Mouse (Mus musculus) adrenal gland, postnatal 4 days (tissue): Measurements from ENCODE around the gene Tenm3. TPM values are rescaled to one million over a fixed set of nuclear protein-coding genes. Genes with fewer than 3 reads are reported as not detected.

Experiments
- DNase-seq, 2 experiments: peaks; one replicate each; pipeline ENCODE4 v3.0.0; 2021 to 2022; ENCODE audit warnings: low spot score in 2 of 2, mixed read lengths in 2 of 2
- total RNA-seq, 2 experiments: library from RNA; stranded (reverse); gene quantifications; 2 replicates each; pipeline ENCODE4 v1.2.3; 2021

Gene Tenm3
- total RNA-seq, 2 experiments from 2014 or later: 34.8 to 38.3 TPM

DNA sequence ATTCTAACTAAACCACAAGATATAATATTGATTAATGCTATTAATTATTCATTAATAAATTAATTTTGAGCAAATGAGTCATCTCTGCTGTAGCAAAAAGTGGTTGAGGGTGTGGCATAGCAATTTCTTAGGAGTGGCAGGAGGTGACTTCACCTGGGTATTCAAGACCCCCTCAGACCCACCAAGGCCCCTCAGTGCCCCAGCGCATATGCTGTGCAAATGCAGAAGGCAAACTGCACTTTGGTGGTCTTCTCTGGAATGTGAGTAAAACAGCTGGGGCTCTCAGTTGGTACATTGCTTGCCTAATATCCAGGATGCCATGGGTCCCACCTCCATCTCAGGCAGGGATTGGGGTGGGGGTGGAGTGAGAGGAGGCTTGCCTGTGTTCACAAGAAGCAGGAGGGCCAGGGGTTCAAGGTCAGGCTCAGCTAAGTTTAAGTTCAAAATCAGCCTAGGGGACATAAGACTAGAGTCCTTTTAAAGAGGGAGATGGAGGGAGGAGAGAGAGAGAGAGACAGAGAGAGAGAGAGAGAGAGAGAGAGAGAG, 31.5 kb downstream of the Tenm3 start:
- DNase-seq: no peak

DNA sequence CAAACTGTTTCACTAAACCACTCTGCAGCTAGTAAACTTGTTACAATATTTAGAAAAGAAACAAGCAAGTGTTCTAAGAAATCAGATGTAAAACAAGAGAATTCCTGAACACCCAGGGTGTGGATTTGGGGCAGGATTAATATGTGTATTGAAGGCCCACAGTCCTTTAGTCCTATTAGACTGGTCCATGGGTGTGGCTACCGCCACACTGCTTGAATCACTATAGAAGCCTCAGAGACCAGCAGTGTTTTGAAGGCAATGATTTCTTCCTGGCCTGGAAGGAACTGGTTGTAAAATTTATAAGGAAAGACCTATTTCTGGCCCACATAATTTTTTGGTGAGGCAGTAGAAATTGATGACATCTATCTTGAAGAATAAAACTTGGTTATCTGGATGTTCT, 33.1 kb downstream of the Tenm3 start:
- no peak for DNase-seq

DNA sequence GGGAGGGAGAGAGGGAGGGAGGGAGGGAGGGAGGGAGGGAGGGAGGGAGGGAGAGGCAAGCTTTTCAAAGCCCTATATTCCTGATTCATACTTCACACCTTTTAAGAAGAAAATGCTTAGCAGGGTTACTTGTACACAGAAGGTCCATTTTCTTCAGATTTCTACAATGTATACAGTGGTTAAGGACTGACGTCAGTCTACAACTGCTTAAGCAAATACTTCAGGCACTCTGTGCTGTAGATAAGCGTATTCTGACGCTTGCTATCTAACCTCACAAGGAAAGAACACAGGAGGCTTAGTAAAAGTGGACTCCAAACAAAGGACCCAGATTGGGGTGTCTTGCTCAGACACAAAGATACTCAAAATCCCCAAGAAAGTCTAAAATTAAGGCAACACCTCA, 34.6 kb downstream of the Tenm3 start:
- DNase-seq: no peak

DNA sequence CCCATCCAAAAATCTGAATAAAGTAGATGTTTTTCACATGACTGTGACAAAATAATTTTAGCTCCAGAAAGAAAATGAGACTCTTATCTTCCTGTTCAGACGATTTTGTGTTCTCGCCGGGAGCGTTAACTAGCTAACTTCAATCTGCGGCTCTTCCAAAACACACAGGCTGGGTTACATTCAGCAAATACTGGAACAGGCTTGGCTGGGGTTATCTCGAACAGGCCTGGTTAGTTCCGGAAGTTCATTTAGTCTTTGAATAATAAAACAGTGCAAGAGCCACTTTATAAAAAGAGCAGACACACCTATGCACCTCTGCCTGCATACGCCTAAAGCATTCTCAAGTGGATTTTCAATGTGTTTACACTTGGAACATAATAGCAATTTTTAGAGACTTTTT, 40.7 kb downstream of the Tenm3 start:
- no peak for DNase-seq

DNA sequence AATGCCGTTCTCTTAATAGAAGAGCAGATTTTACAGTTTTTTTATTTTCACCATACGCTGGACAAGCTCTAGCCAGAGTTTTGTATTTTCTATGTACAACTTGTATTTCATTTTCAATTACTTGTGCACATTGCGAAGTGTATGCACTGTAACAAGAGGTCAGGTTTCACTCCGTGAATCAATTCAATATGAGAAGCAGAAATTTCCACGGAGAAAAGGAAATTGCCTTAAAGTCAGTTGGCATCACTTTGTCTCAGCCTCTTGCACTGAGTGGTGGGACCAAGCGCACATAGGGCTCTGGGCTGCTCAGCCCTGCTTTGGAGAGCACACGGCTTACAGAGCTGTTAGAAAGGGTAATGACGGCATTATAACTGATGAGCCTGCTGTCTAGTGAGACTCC, 41.5 kb downstream of the Tenm3 start:
- DNase-seq: no peak

DNA sequence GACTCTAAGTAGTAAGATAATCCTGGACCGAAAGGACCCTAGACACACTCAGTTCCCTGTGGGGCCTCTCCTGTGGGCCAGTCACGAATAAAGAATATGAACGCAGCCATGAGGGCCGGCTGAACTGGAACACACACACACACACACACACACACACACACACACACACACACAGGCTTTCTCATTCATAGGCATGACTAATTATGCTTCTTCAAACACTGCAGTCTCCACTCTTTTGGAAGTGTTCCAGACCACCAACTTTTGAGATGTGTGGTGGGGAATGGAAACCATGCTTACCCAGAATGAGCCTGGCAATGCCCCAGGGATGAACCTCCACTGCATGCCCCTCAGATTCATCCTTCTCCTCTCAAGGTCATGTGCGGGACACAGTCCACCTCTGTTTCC, 45.8 kb downstream of the Tenm3 start:
- DNase-seq: no peak

DNA sequence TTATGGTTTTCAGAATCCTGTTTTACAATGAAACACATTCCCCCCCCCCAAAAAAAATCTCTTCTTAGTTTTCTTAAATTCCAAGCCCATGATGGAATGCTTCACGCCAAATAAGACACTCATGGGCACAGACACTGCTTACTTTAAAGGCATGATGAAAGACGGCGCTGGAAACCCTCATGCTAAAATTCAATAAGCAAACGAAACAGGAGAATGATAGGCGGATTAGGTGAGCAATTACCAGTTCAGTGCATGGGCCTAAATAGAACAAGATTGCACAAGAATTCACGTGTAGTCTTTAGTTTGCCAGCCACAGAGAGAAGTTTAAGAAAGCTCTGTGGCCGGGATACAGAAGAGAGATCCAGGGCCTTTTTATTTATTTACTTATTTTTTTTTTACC, 49.5 kb downstream of the Tenm3 start:
- no peak for DNase-seq

DNA sequence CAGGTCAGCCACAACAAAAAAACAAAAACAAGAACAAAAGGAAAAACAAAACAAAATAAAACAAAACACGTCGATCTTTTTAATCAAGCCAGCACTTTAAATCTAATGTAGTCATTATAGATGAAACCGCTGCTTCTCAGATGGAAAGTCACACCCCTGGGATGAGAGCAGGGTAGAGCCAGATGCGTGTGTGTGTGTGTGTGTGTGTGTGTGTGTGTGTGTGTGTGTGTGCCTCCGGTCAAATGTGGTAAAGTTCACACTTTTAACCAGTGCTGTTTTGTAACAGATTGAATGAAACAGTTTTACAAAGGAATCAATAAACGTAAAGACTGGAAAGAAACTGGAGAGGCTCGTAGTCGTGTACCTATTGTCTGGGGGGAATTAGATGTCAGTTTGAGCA, 50.0 kb downstream of the Tenm3 start:
- no peak for DNase-seq

DNA sequence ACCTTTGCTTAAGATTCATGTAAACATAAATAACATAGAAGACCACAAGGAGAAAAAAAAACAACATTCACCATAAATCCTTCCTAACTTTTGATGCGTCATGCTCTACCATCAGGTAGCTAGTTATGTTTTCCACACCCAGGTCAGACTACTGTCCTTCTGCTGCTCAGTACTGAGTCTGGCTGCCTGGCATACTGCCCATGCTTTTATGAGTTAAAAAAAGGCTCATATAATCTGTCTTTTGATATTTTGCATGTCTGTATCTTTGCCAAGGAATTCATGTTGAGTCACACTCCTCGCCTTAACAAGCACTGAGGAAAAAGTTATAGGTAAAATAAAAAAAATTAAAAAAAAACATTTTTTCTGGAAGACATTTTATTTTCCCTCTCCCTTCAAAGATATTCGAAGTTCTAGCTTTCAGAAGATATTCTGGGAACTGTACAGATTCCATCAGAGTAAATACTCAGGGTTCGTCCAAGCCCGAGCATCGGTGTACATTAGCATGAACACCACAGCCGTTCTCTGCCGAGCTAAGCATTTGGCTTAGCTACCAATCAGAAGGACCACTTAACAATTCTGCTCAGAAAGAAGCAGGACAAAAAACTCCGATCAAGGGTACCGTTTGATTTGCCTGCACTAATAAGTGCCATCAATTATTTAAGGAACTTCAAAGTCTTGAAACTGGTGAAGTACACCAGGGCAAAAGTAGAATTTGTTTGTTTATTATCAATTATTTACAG, 51.0 kb downstream of the Tenm3 start:
- no peak for DNase-seq

DNA sequence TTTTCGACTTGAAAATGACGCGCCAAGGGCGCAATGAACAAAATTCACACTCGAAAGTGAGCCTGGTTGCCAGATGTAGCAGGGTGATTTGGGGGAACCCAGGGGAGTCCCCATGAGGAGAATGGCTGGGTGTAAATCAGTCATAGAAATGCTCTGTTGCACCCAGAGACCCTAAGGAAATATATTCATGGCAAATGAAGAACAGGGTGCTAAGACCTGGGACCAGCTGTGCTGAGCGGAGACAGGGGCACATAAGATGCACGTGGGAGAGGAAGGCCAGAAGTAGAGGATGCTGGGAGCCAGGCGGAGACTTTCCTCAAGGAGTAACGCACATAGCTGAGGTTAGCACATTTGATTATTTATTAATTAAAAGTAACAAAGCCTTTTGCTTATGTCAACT, 60.4 kb downstream of the Tenm3 start:
- no peak for DNase-seq

DNA sequence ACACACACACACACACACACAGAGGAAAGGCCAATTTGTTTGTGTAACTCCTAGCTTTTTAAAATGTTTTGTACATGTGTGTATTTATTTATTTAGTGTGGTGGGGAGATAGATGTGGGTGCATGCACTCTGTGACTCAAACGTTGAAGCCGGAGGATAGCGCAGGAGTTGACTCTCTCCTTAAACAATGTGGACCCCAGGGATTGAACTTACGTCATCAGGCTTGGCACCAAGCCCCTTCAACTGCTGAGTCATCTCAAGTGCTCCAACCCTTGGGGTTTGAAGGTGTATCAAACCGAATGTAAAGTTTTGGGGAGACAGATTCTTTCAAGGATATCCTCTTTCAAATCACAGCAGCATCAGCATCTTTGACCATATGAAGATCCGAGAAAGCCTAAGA, 63.1 kb downstream of the Tenm3 start:
- DNase-seq: no peak

DNA sequence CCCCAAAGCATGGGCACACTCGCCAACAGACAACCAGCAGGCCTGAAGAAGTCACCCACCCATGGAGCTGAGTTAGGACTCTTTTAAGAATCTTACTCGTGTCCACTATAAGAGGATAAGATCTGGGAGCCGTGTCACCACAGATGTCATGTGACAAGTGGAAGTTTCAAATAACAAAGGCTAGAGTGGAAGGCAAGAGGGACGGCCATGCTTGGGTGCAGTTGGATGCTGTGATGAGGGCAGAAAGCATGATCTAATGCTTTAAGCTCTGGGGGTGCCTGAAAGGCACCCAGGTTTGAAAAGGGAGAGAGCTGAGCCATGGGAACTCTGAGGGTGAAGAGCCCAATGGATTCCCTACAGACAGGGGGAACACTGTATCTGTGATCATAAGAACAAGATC, 64.6 kb downstream of the Tenm3 start:
- DNase-seq: no peak

DNA sequence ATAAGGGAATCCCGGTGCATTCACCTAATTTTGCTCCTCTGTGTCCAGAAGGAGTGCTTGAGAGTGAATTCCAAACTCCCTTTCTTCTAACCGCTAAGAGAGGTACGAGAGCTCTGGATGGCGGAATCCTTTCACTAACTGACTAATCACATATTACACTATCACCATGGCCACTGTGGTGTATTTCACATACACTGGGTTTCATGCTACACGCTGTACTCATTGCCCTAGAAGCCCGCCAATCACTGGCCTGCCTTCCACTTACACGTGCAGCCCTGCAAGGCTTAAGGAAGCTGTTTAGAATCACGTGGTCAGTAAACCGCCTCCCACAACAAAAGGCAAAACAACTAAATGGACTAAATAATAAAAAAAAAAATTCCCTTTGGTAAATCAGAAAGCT, 67.7 kb downstream of the Tenm3 start:
- DNase-seq: no peak

DNA sequence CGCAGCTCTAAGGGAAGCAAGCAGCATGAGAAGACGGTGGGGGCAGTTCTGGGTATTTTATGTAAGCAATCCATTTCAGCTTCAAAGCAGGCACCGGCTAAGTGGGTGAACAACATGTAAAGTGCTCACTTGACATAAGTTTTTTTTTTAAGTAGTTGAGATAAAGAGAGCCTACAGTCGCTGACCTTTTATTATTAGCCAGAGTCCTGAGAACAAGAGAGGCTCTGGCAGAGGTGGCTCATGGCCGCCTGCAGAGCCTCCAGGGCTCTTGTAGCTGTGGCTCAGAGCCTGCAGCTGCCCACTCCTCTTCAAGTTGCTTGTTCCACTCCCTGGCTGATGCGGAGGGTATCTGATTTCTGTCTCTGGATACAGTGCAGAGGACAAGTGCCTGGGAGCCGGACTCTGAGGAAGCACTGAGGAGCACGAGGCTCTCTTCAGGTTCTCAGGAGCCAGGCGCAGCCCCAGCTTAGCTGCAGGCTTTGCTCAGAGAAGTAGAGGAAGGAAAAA, 68.2 kb downstream of the Tenm3 start:
- DNase-seq: no peak

DNA sequence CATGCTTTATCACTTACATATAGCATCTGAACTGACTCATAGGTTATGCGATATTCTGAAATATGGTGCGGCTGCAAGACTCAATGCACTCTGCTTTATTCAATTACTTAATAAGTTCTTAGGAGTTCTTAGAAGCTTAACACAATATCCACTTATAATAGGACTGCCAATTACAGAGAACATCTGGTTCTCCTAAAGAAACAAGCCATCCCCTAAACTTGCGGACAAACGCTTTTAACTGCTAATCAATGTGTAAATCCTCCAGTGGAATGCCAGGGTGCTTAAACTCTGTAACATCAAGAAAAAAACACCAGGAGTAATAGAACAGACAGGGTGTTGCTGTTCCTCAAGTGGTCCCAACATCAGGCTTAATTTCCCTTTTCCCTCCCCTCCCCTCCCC, 68.9 kb downstream of the Tenm3 start:
- DNase-seq: no peak

DNA sequence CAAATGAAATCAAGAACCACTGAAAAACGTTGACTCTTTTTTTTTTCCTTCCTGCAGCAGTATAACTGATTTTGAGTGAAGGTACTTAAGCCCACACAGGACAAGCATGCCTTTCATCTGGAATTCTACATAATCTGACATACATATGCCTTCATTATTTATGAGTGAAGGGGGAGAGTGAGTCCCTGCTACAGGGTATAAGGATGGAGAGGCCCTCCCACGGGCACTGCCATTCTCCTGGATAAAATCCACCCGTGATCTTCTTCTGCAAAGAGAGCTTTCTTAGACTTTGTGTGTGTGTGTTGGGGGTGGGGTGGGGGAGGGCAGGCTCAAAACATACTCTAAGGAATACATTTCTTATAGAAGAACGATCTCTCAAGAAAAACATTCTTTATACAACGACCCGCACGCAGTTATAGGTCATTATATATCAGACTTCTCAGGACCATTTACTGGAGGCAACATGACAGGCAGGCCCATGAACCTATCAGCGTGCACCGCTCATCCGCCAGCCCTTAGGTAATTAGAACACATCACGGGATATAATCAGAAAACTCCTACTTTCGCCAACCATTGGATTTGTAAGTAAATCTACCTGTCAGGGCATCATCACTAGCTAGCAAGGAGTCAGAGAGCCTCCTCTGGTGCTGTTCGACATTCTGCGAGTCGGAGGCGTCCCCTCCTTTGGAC, 77.1 kb downstream of the Tenm3 start:
- no peak for DNase-seq

DNA sequence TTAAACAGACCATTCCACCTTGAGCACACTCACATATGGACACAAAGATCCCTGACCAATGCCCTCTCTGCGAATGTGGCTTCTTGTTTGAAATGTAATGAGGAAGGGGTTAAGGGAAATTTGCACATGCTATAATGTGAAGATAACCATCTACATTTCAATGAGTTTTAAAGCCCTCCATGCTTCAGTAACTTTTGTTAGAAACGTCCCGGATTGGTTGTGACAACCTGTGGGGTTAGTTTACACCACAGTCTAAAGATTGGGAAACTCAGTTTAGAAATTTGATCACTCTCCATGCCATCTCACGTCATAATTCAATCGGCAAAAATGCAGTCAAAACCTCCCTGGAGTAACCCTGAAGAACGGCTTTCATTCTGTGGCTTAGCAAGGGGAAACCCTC, 78.5 kb downstream of the Tenm3 start:
- DNase-seq: no peak

DNA sequence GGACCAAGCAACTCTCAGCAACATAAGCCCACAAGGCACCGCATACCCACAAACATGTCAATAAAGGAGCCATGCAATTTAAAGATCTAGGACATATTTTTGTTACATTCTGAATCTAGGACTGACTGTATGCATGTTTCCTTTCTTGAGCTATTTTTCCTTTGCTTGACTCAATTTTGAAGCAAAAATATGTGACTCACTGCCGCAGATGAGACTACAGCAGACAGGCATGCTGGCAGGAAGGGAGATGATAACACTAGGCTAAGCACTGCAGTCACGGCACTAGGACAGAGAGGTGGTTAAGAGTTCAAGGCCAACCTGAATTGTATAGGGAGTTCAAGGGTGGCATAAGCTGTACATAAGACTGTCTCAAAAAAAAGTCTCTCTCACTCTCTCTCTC, 79.7 kb downstream of the Tenm3 start:
- DNase-seq: no peak

DNA sequence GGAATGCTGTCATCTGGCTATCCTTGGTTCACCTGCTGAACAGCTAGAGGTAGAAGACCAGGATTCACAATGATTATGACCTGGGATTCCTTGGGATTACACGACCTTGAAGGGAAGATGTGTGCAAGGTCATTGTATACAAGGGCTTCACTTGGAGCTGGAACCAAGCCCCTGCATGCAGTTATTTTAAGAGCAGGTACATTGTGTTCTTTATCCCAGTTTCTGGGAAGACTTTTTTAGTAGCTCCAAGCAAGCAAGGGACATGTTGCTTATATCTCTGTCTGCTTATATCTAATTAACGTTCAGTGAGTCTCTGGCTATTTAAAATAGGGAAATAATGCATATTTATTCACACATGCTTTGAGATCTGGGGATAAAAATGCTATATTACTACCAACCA, 86.9 kb downstream of the Tenm3 start:
- no peak for DNase-seq

DNA sequence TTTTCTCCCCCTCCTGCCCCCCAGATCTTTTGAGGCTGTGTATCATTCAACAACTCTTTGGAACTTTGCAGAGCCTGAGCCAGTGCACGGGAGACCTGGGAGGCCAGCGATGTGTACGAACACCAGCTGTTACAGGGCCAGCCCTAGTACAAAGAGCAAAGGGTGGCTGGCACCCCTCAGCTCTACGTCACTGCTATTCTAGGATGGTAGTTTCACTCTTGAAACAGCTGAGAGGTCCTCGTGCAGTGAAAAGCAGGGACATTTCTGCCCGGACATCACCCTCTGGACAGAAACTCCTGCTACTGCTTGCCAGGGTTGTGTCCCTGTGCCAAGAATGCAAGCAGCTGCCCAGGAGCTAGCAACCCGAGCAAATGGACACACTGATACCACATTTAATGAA, 88.3 kb downstream of the Tenm3 start:
- DNase-seq: no peak

DNA sequence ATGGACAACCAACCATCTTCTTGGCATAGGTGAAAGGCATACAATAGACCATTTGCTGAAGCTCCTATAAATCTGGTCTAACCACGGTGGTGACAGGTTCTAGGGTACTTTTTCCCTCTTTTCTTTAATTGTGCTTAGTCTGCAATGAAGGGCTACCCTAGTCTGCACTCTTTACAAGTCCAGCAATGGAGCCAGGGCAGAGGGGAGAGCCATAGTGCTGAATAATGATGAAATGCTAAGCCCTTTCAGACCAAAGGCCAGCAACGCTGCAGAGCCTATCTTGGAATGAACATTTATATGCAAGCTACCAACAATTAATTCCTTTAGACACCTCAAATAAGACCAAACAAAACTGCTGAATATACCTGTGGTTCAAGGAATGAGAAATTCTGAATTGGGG, 88.8 kb downstream of the Tenm3 start:
- no peak for DNase-seq

DNA sequence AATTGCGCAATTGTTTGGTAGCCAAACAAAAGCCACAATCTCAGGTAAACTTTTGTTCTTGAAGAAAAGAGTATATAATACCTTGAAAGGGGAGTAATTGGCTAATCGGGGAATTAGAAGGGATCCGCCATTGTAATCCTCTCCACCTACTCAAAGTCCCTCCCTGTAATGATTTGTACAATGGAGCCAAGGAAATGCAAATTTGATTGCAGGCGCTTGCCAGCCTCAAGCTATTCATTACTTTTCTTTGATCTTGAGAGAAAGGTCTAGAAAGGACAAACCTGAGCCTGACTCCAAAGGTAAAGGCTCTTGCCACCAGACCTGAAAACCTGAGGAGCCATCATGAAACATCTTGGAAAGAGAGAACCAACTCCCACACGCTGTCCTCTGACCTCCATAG, 91.8 kb downstream of the Tenm3 start:
- DNase-seq: no peak
